Mouse (Mus musculus) heart, adult 2 months (tissue): ENCODE data around the gene Olfr1491. TPM values are rescaled to one million over a fixed set of nuclear protein-coding genes. Genes with fewer than 3 reads are reported as not detected.

Experiments used
- DNase-seq, 2 experiments: peaks; one replicate each; pipeline ENCODE4 v3.0.0; 2021
- H3K27ac ChIP-seq: fragments of 200-600 bp; 2 replicates; pipeline ENCODE4 v1.8.1; 2022
- H3K27me3 ChIP-seq: fragments of 200-500 bp; 2 replicates; pipeline ENCODE4 v1.6.1; 2012; ENCODE audit warnings: mild to moderate bottlenecking, low read length, inconsistent platforms, mixed read lengths; ENCODE audit not compliant: control insufficient read depth, insufficient read depth
- H3K36me3 ChIP-seq: fragments of 200-500 bp; 2 replicates; pipeline ENCODE4 v1.6.1; 2012; ENCODE audit warnings: low read length, inconsistent platforms; ENCODE audit not compliant: control insufficient read depth, insufficient read depth
- H3K4me1 ChIP-seq: fragments of 200-500 bp; 2 replicates; pipeline ENCODE4 v1.6.1; 2011; ENCODE audit warnings: low read length; ENCODE audit not compliant: control insufficient read depth, insufficient read depth
- H3K4me3 ChIP-seq: fragments of 200-600 bp; 2 replicates; pipeline ENCODE4 v1.8.1; 2022
- H3K79me2 ChIP-seq: fragments of 200-500 bp; replicated peaks from 2 replicates; pipeline ENCODE4 v1.6.1; 2012; ENCODE audit warnings: mild to moderate bottlenecking, inconsistent platforms, low read length, moderate library complexity, mixed read lengths; ENCODE audit not compliant: control insufficient read depth, insufficient read depth
- H3K9ac ChIP-seq: fragments of 200-500 bp; 2 replicates; pipeline ENCODE4 v1.6.1; 2012; ENCODE audit warnings: low read depth, mild to moderate bottlenecking, control low read depth, inconsistent platforms, low read length, mixed read lengths
- CTCF ChIP-seq: fragments of 200-600 bp; IDR thresholded peaks from 2 replicates; pipeline ENCODE4 v1.8.1; 2022; ENCODE audit warnings: antibody characterized with exemption, mild to moderate bottlenecking, moderate library complexity
- EP300 ChIP-seq: fragments of 200-500 bp; IDR thresholded peaks from 2 replicates; pipeline ENCODE4 v1.6.1; 2011; ENCODE audit warnings: low read depth, low read length, control low read depth; ENCODE audit not compliant: insufficient read depth
- POLR2A ChIP-seq: fragments of 200-500 bp; IDR thresholded peaks from 2 replicates; pipeline ENCODE4 v1.6.1; 2011; ENCODE audit warnings: mild to moderate bottlenecking, low read depth, low read length, control low read depth; ENCODE audit not compliant: insufficient read depth
- WGBS: fragments of 180-500 bp; shearing (Covaris S2); methylation state at CpG from one replicate; pipeline ENCODE4 v1.1.7; 2018; 5-methylcytosine and 5-hydroxymethylcytosine counted together
- intact Hi-C: fragments of 180-260 bp; cut with DNase I; formaldehyde crosslinking; loops from one replicate; pipeline ENCODE4 v1.15.1; 2025
- long read RNA-seq: library from polyadenylated mRNA; stranded (forward); transcript quantifications from one replicate; pipeline ENCODE4 v2.0.0, GENCODE M21; 2021
- polyA plus RNA-seq: library from polyadenylated mRNA; depleted of rRNA; stranded (reverse); fragments of >200 nt; gene quantifications from 2 replicates; pipeline ENCODE4 v1.2.3, GENCODE M21; 2012; rRNA removed
- total RNA-seq, 2 experiments: library from RNA; stranded (reverse); gene quantifications; 2 replicates each; pipeline ENCODE4 v1.2.3; 2021

Olfr1491 gene
- total RNA-seq (not detected), polyA plus RNA-seq (not detected in 2 replicates)
- long read RNA-seq, result 0 reads

- no peak for TF ChIP-seq POLR2A
- Histone ChIP-seq H3K27ac (no peak within 1 kb of the TSS), H3K4me1 (no peaks in the 10 kb centered on the region), H3K27me3 (no peaks in the 10 kb centered on the region), H3K36me3 (no peaks in the 10 kb centered on the region), H3K79me2 (no peaks in the 10 kb centered on the region), H3K4me3 (no peak within 1 kb of the TSS), H3K9ac (no peak within 1 kb of the TSS)
- 53% methylated on average over 3 of the region's 3 CpGs for WGBS
- intact Hi-C loops, result no loop called here
- no peak for DNase-seq
Measured at GRCm38 (mm10) chr19:13696968-13697367, at the start of gene Olfr1491. Olfr1491 (plus strand) TSS chr19:13697268.

GRCm38 (mm10) chr19:13650791-13651190 is 46.3 kb upstream of the Olfr1491 start, which contains the start of gene Olfr1490:
Olfr1490 (plus strand) TSS chr19:13651091.
- no peak within 1 kb of the TSS for H3K27ac ChIP-seq
- DNase-seq, result no peak
- WGBS, result 49% methylated on average over 1 of the region's 1 CpGs
- no peak within 1 kb of the TSS for H3K9ac ChIP-seq
- no peak within 1 kb of the TSS for H3K4me3 ChIP-seq
- no peaks in the 10 kb centered on the region for H3K36me3 ChIP-seq
- H3K27me3 ChIP-seq, result no peaks in the 10 kb centered on the region
- TF ChIP-seq POLR2A, result no peak
- no peak for TF ChIP-seq CTCF
- no peak for TF ChIP-seq EP300
- no peaks in the 10 kb centered on the region for H3K79me2 ChIP-seq
- intact Hi-C loops, result no loop called here
- no peaks in the 10 kb centered on the region for H3K4me1 ChIP-seq

- Histone ChIP-seq H3K4me3 (no peak within 1 kb of the TSS), H3K4me1 (no peaks in the 10 kb centered on the region), H3K27ac (no peak within 1 kb of the TSS), H3K79me2 (no peaks in the 10 kb centered on the region), H3K27me3 (no peaks in the 10 kb centered on the region), H3K9ac (no peak within 1 kb of the TSS), H3K36me3 (no peaks in the 10 kb centered on the region)
- intact Hi-C loops, result no loop called here
- 42% methylated on average over 2 of the region's 2 CpGs for WGBS
- no peak for DNase-seq
- TF ChIP-seq POLR2A (no peak), EP300 (no peak), CTCF (no peak)
Measured at GRCm38 (mm10) chr19:13722978-13723377, 25.9 kb downstream of the Olfr1491 start, which contains the start of gene Olfr1493-ps1. Olfr1493-ps1 (plus strand) TSS chr19:13723278.

GRCm38 (mm10) chr19:13739428-13739827 is 42.4 kb downstream of the Olfr1491 start, which contains the start of gene Olfr1494:
Olfr1494 (plus strand) TSS chr19:13739728.
- Histone ChIP-seq H3K27me3 (no peaks in the 10 kb centered on the region), H3K9ac (no peak within 1 kb of the TSS), H3K4me3 (no peak within 1 kb of the TSS), H3K4me1 (no peaks in the 10 kb centered on the region), H3K79me2 (no peaks in the 10 kb centered on the region), H3K36me3 (no peaks in the 10 kb centered on the region), H3K27ac (no peak within 1 kb of the TSS)
- WGBS, result 87% methylated on average over 4 of the region's 4 CpGs
- no peak for DNase-seq
- TF ChIP-seq CTCF (no peak), EP300 (no peak), POLR2A (no peak)
- intact Hi-C loops, result no loop called here

GRCm38 (mm10) chr19:13749366-13749765 is 52.3 kb downstream of the Olfr1491 start:
- Histone ChIP-seq H3K9ac (no peak overlapping the region), H3K4me3 (no peak overlapping the region), H3K27ac (no peak overlapping the region), H3K36me3 (no peaks in the 10 kb centered on the region), H3K27me3 (no peaks in the 10 kb centered on the region), H3K79me2 (no peaks in the 10 kb centered on the region), H3K4me1 (no peaks in the 10 kb centered on the region)
- DNase-seq, result no peak
- intact Hi-C loops, result no loop called here
- TF ChIP-seq EP300, result no peak
- no peak for TF ChIP-seq CTCF
- no peak for TF ChIP-seq POLR2A
- WGBS, result 70% methylated on average over 1 of the region's 1 CpGs

Other genes with a start within 250 kb of the Olfr1491 start
- not detected for gene Olfr1472, start 241.2 kb upstream of the Olfr1491 start, total RNA-seq
- gene Olfr1472, start 241.2 kb upstream of the Olfr1491 start, polyA plus RNA-seq, result not detected in 2 replicates
- not detected for gene Olfr1474, start 227.7 kb upstream of the Olfr1491 start, total RNA-seq
- not detected in 2 replicates for gene Olfr1474, start 227.7 kb upstream of the Olfr1491 start, polyA plus RNA-seq
- gene Olfr1475, start 217.1 kb upstream of the Olfr1491 start, total RNA-seq, result not detected
- not detected in 2 replicates for gene Olfr1475, start 217.1 kb upstream of the Olfr1491 start, polyA plus RNA-seq
- gene Olfr1477, start 196.7 kb upstream of the Olfr1491 start, total RNA-seq, result not detected
- gene Olfr1477, start 196.7 kb upstream of the Olfr1491 start, polyA plus RNA-seq, result not detected in 2 replicates
- not detected for gene Olfr1480, start 169.4 kb upstream of the Olfr1491 start, total RNA-seq
- not detected in 2 replicates for gene Olfr1480, start 169.4 kb upstream of the Olfr1491 start, polyA plus RNA-seq
- gene Olfr1484, start 113.8 kb upstream of the Olfr1491 start, total RNA-seq, result not detected
- not detected in 2 replicates for gene Olfr1484, start 113.8 kb upstream of the Olfr1491 start, polyA plus RNA-seq
- gene Olfr1487, start 79.9 kb upstream of the Olfr1491 start, total RNA-seq, result not detected
- not detected in 2 replicates for gene Olfr1487, start 79.9 kb upstream of the Olfr1491 start, polyA plus RNA-seq
- not detected for gene Olfr1489, start 65.6 kb upstream of the Olfr1491 start, total RNA-seq
- not detected in 2 replicates for gene Olfr1489, start 65.6 kb upstream of the Olfr1491 start, polyA plus RNA-seq
- not detected for gene Olfr1490, start 46.2 kb upstream of the Olfr1491 start, total RNA-seq
- not detected in 2 replicates for gene Olfr1490, start 46.2 kb upstream of the Olfr1491 start, polyA plus RNA-seq
- not detected for gene Olfr1493-ps1, start 26.0 kb downstream of the Olfr1491 start, total RNA-seq
- not detected in 2 replicates for gene Olfr1493-ps1, start 26.0 kb downstream of the Olfr1491 start, polyA plus RNA-seq
- not detected for gene Olfr1494, start 42.5 kb downstream of the Olfr1491 start, total RNA-seq
- gene Olfr1494, start 42.5 kb downstream of the Olfr1491 start, polyA plus RNA-seq, result not detected in 2 replicates
- not detected for gene Olfr1495, start 67.3 kb downstream of the Olfr1491 start, total RNA-seq
- gene Olfr1495, start 67.3 kb downstream of the Olfr1491 start, polyA plus RNA-seq, result not detected in 2 replicates
- gene Olfr1496, start 80.6 kb downstream of the Olfr1491 start, total RNA-seq, result not detected
- gene Olfr1496, start 80.6 kb downstream of the Olfr1491 start, polyA plus RNA-seq, result not detected in 2 replicates
- gene Olfr1497, start 100.9 kb downstream of the Olfr1491 start, total RNA-seq, result not detected
- gene Olfr1497, start 100.9 kb downstream of the Olfr1491 start, polyA plus RNA-seq, result not detected in 2 replicates
- gene Olfr1499, start 122.2 kb downstream of the Olfr1491 start, total RNA-seq, result not detected
- not detected in 2 replicates for gene Olfr1499, start 122.2 kb downstream of the Olfr1491 start, polyA plus RNA-seq
- gene Olfr1500, start 133.2 kb downstream of the Olfr1491 start, total RNA-seq, result not detected
- gene Olfr1500, start 133.2 kb downstream of the Olfr1491 start, polyA plus RNA-seq, result not detected in 2 replicates
- gene Olfr1501, start 153.4 kb downstream of the Olfr1491 start, total RNA-seq, result not detected
- not detected in 2 replicates for gene Olfr1501, start 153.4 kb downstream of the Olfr1491 start, polyA plus RNA-seq
- not detected for gene Olfr1502, start 164.5 kb downstream of the Olfr1491 start, total RNA-seq
- not detected in 2 replicates for gene Olfr1502, start 164.5 kb downstream of the Olfr1491 start, polyA plus RNA-seq
- not detected for gene Olfr1504, start 200.7 kb downstream of the Olfr1491 start, total RNA-seq
- gene Olfr1504, start 200.7 kb downstream of the Olfr1491 start, polyA plus RNA-seq, result not detected in 2 replicates
- gene Olfr1505, start 216.3 kb downstream of the Olfr1491 start, total RNA-seq, result not detected
- not detected in 2 replicates for gene Olfr1505, start 216.3 kb downstream of the Olfr1491 start, polyA plus RNA-seq